Mouse (Mus musculus): ENCODE results near the gene Tigd3.

The Tigd3 gene

GRCm38 (mm10) chr19:5847306-5847796 is 46.6 kb downstream of the Tigd3 start:
- DNase-seq (ENCODE audit: low spot score): no peak

DNA sequence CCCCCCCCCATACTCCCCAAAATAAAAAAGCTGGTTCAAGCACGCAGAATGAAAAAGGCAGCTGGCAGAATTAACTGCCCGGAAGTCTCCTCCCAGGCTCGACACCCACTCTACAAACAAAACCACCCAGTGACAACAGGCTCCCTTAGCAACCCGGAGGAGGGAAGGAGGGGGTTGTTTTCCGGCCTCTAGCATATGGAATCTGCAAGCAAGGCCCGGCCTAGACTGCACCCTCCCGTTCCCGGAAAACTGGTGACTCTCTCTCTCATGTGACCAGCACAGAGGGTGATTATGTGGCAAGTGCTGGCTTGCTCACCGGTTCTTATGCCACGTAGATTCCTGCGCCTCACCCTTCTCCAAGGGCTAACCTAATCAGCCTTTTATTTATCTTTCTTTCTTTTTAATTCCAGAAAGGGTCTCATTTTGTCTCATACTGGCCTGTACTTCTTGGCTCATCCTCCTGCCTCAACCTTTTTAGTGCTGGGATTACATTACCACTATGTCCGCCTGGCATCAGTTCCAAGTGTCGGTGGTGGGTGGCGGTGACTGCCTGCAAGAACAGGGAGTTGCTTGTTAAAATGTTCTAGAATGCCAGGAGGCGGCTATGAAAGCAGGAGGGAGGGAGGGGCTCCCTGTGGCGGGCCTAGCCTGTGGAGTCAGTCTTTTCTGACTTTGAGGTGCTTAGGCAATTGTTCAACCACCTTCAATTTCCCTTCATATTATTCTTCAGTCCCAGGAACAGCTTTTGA is 47.2 kb downstream of the Tigd3 start:
- peak; percentile 76 for DNase-seq (ENCODE audit: low spot score)

GRCm38 (mm10) chr19:5846154-5846553 is 47.8 kb downstream of the Tigd3 start:
- DNase-seq (ENCODE audit: low spot score): no peak

DNA sequence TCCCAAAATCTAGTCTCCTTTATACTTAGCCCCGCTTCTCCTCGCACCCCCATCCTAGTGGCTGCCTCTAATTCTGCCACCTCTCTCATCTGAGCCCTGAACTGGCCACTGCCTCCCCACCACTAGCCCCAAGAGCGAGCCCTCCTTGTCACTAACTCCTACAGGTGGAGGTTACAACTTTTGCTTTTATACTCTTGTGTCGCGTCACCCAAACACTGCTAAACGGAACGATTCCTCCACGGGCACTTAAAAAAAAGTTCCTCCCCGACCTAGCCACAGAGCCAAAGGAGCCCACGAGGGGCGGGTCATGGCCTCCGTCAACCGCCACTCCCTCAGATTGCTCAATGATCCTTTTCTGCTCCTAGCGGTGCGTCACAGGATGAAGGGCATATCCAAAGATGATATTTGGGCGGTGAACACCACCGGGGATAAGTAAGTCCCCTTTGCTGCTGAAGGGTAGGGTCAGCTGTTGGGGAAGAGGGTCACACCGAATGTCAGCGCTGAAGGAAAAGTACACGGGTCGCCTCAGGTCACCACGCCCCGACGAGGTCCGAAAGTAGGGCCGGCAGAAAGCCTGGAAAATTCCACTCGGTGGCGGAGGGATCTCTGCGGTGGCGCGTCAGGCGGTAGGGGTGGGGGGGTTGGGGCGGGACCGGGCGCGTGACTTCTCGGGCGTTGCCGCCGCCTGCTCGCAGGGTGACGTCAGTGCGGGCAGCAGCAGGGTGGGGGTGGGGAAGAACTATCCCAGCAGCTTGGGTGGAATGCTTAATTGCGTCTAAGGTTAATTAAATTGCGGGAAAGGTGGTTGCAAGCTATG is 48.4 kb downstream of the Tigd3 start:
- DNase-seq (ENCODE audit: low spot score): peak; percentile 94

- DNase-seq (ENCODE audit: low spot score): no peak
These were observed 49.1 kb downstream of the Tigd3 start for GRCm38 (mm10) chr19:5844831-5845318.

DNA sequence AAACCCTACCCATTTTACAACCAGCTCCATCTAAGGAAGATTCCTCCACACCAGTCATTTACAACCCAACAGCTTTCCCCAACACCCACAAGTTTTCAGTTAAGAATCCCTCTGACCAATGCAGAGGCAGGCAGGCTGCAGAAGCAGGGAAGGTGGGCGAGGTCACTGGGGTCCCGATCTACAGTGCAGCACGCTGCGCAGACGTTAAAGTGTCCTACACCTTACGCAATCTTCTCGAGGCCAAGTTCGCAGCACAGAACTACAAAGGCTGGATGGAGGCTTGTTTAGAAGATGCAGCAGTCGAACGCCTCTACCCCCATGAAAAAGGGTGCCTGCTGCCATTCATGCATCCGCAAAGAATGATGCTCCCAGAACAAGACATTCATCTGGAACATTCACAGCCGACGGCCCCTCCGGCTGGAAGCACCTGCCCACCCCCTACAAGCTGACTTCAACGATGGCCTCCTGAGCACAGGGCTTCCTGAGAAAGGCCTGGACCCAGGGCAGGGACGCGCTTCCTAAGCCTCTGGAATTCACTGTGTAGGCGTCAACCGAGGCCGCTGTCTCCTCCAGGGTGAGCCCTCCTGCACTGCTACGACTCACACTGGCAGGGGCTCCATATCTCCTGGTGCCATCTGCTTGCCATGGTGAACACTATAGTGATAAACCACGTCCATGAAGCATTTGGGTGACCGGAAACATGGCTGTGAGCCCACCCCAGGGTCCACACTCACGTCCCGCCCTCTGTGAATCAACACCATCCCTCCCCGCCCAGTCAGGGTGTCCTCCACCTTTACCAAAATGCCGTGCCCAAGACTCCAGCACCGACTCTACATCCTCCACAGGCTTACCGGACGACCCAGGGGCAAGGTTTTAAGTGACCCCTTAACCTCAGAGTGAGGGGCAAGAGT is 49.9 kb downstream of the Tigd3 start:
- no peak for DNase-seq (ENCODE audit: low spot score)

DNA sequence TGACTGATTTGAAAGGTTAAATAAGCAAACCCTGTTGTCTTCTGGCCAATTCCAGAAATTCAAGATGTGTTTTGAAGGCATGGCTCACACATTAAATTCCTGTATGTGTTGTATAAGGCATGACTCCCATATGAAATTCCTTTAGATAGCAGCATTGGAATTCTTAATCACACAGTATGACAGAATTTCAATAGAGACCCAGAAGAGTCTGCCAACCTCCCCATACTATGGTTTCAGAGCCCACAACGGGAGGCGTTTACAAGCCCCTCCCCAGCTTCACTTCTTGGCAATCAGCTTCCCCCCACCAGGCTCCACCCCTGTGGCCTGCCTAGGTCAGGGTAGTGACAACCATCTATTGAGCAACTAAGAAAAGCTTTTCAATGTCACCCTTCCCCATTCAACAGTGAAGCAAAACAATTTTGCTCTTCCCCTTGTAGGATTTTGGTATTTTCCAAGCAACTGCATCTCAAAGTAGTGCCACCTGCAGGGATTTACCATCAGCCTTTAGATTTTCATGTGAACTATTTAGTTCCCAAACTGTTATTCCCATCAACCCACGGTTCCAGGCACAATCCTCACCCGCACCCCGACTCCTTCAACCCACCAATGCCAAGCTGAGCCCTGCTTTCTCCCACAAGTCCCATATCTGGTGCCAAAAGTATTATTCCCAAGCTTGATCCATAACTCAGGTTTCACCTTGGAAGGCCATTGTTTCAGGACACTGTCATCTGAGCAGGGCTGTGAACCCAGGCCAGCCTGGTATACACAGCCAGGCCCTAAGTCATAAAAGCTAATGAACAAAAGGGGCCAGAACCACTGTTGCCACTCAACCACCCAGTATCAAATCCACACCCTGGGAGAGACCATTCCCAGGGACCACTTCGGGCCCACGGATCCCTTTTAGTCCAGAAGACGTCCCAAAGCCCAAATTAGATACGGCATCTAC is 50.9 kb downstream of the Tigd3 start:
- DNase-seq (ENCODE audit: low spot score): no peak

DNA sequence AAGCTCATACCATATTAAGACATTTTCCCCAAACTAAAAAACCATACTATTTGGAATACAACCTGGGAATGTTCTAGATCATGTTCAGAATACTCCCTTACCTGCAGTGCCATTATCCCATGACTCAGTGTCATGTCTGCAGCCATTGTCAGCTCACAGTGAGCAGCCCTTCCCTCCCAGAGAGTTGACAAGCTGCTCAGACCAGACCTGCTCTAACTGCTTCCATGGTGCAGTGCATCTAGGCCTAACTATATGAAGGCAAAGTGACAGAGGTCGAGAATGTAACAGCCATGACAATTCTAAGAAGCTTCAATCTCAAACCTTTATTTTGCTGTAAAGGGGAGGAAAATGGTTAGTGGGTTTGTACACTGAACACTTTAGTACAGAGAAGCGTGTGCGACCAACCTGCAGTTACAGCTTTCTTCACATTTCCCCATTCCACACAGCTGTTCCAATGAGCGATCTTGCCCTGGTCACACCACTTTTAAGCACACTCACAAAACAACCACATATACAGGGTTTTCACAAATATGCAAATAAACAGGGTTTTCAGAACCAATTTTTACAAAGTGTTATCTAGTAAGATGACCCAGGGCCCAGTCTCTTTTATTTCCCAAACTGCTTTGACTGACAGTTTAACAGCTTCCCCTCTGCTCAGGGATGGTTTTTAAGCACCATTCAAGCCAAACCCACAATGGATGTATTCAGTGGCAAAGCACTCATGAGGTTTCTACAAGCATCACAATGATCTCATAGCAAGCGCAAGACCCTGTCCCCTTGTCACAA is 51.8 kb downstream of the Tigd3 start:
- no peak for DNase-seq (ENCODE audit: low spot score)

- no peak for DNase-seq (ENCODE audit: low spot score)
These were observed 52.5 kb downstream of the Tigd3 start for GRCm38 (mm10) chr19:5841389-5841946.
